In genomic region chr6:92821606-92822005, GRCm38 (mm10) we compare ENCODE assay signal across 23 mouse cellular contexts. TPM values are rescaled to one million over a fixed set of nuclear protein-coding genes. Genes with fewer than 3 reads are reported as not detected.
DNase-seq lines count a peak whose midpoint lies in the region; ATAC-seq and TF ChIP-seq lines count a peak whose summit lies in the region.
"Had no signal": no experiment of that assay in that cellular context is flagged by ENCODE, and none has a peak within 500 bp of the region (broad histone marks: within the 10 kb centered on the region; RNA-seq: fewer than 3 reads in every experiment).

No protein-coding gene starts in this region.

- no peak for DNase-seq in forebrain, embryonic 10.5 days (ENCODE audit: extremely low spot score, low spot score)
- DNase-seq in brain, embryonic 14.5 days (ENCODE audit: low read depth): peak; percentile 38
- DNase-seq in retina, embryonic 14.5 days (ENCODE audit: low spot score): peak; percentile 70
- no peak for DNase-seq in left cerebral cortex, postnatal 25 days (ENCODE audit: low spot score in 2 of 2)
- no peak for DNase-seq in left cerebral cortex, adult 8-10 months (ENCODE audit: low spot score in 2 of 2)
- DNase-seq: adrenal gland, postnatal 10 days; adrenal gland, postnatal 25 days; cerebellum, adult 11-12 months; cerebellum, adult 2 months; cerebellum, adult 9-10 months; cerebellum, postnatal 10 days; cerebellum, postnatal 25 days; forebrain, postnatal 0 days had no signal

- H3K27ac ChIP-seq in forebrain, embryonic 10.5 days: 0 out of 2 replicates have a peak overlapping the region, but pooled peaks have one; percentile 27
- no peak overlapping the region for H3K27ac ChIP-seq in forebrain, embryonic 13.5 days
- H3K27ac ChIP-seq in hindbrain, embryonic 12.5 days: no peak overlapping the region; the same call in 1 of the 2 replicates
- H3K27ac ChIP-seq in hindbrain, embryonic 16.5 days (ENCODE audit: low read depth, low read length): no peak overlapping the region
- H3K27ac ChIP-seq: embryonic facial prominence, embryonic 10.5 days; embryonic facial prominence, embryonic 12.5 days; forebrain, embryonic 12.5 days; forebrain, embryonic 15.5 days had no signal

- no peak for TF ChIP-seq CTCF in brain, embryonic 14.5 days (IDR thresholded peaks at IDR 0.05; ENCODE audit: borderline replicate concordance, extremely low read depth, insufficient read depth, insufficient read length)

- intact Hi-C loops in left cerebral cortex, postnatal 25 days (cut with DNase I): no loop called here

- WGBS in forebrain, embryonic 10.5 days: 37% methylated on average over 5 of the region's 5 CpGs
- 11% methylated on average over 5 of the region's 5 CpGs for WGBS in forebrain, embryonic 13.5 days
- WGBS in hindbrain, embryonic 12.5 days: 21% methylated on average over 5 of the region's 5 CpGs
- WGBS in hindbrain, embryonic 16.5 days: 11% methylated on average over 5 of the region's 5 CpGs

- no peak overlapping the region for H3K9ac ChIP-seq in forebrain, embryonic 13.5 days
- no peak overlapping the region for H3K9ac ChIP-seq in hindbrain, embryonic 12.5 days
- H3K9ac ChIP-seq in hindbrain, embryonic 16.5 days (ENCODE audit: low read depth, low read length): no peak overlapping the region
- H3K9ac ChIP-seq: embryonic facial prominence, embryonic 12.5 days; forebrain, embryonic 12.5 days; forebrain, embryonic 15.5 days; forebrain, postnatal 0 days had no signal

- H3K4me1 ChIP-seq in forebrain, embryonic 10.5 days: peaks cover 54% of the 10 kb centered on the region
- H3K4me1 ChIP-seq in forebrain, embryonic 13.5 days: peaks cover 15% of the 10 kb centered on the region
- peaks cover 14% of the 10 kb centered on the region; the same call in 1 of the 2 replicates for H3K4me1 ChIP-seq in hindbrain, embryonic 12.5 days
- H3K4me1 ChIP-seq in hindbrain, embryonic 16.5 days (ENCODE audit: control insufficient read depth, insufficient read depth, low read depth, low read length): peaks cover under 1% of the 10 kb centered on the region; the same call in 1 of the 2 replicates

- no peaks in the 10 kb centered on the region for H3K36me3 ChIP-seq in forebrain, embryonic 10.5 days (replicated peaks)
- H3K36me3 ChIP-seq in forebrain, embryonic 13.5 days (ENCODE audit: poor library complexity, severe bottlenecking): no peaks in the 10 kb centered on the region
- H3K36me3 ChIP-seq in hindbrain, embryonic 12.5 days: no peaks in the 10 kb centered on the region
- no peaks in the 10 kb centered on the region for H3K36me3 ChIP-seq in hindbrain, embryonic 16.5 days (ENCODE audit: control insufficient read depth, insufficient read depth, low read length)
- H3K36me3 ChIP-seq: embryonic facial prominence, embryonic 10.5 days; embryonic facial prominence, embryonic 12.5 days; forebrain, embryonic 12.5 days; forebrain, embryonic 15.5 days had no signal

- H3K27me3 ChIP-seq in forebrain, embryonic 10.5 days (ENCODE audit: poor library complexity, severe bottlenecking): peaks cover 41% of the 10 kb centered on the region
- peaks cover 6% of the 10 kb centered on the region for H3K27me3 ChIP-seq in forebrain, embryonic 13.5 days
- H3K27me3 ChIP-seq in hindbrain, embryonic 12.5 days: peaks cover 11% of the 10 kb centered on the region
- no peaks in the 10 kb centered on the region for H3K27me3 ChIP-seq in hindbrain, embryonic 16.5 days (replicated peaks; ENCODE audit: control insufficient read depth, insufficient read depth, low read length)
- H3K27me3 ChIP-seq: forebrain, embryonic 15.5 days had no signal

- H3K4me2 ChIP-seq in forebrain, embryonic 13.5 days: no peak overlapping the region
- H3K4me2 ChIP-seq in hindbrain, embryonic 12.5 days (replicated peaks): no peak overlapping the region
- H3K4me2 ChIP-seq in hindbrain, embryonic 16.5 days (ENCODE audit: low read length): no peak overlapping the region
- H3K4me2 ChIP-seq: embryonic facial prominence, embryonic 12.5 days; forebrain, embryonic 12.5 days; forebrain, embryonic 15.5 days had no signal

- no peaks in the 10 kb centered on the region for H3K9me3 ChIP-seq in forebrain, embryonic 10.5 days
- H3K9me3 ChIP-seq in forebrain, embryonic 13.5 days (replicated peaks): no peaks in the 10 kb centered on the region
- H3K9me3 ChIP-seq in hindbrain, embryonic 12.5 days (replicated peaks): no peaks in the 10 kb centered on the region
- no peaks in the 10 kb centered on the region for H3K9me3 ChIP-seq in hindbrain, embryonic 16.5 days (ENCODE audit: control insufficient read depth, low read length)
- H3K9me3 ChIP-seq: embryonic facial prominence, embryonic 10.5 days; embryonic facial prominence, embryonic 12.5 days; forebrain, embryonic 12.5 days; forebrain, embryonic 15.5 days had no signal

- no peak for ATAC-seq in forebrain, embryonic 13.5 days
- ATAC-seq in hindbrain, embryonic 12.5 days (ENCODE audit: low FRiP score): peak; percentile 48; the same call in 1 of the 2 replicates
- no peak for ATAC-seq in hindbrain, embryonic 16.5 days
- ATAC-seq: forebrain, embryonic 15.5 days; forebrain, postnatal 0 days had no signal

- no peak for TF ChIP-seq POLR2A in brain, embryonic 14.5 days (IDR thresholded peaks at IDR 0.05; ENCODE audit: borderline replicate concordance, extremely low read depth, insufficient read depth, insufficient read length, poor library complexity, severe bottlenecking)

- H3K4me3 ChIP-seq in forebrain, embryonic 10.5 days: no peak overlapping the region
- no peak overlapping the region for H3K4me3 ChIP-seq in forebrain, embryonic 13.5 days
- no peak overlapping the region for H3K4me3 ChIP-seq in hindbrain, embryonic 12.5 days
- H3K4me3 ChIP-seq in hindbrain, embryonic 16.5 days (ENCODE audit: low read length): no peak overlapping the region
- H3K4me3 ChIP-seq: embryonic facial prominence, embryonic 10.5 days; embryonic facial prominence, embryonic 12.5 days; forebrain, embryonic 12.5 days; forebrain, embryonic 15.5 days had no signal

RNA-seq across cellular contexts. Expression of gene A730049H05Rik, which starts 5.3 kb away (rescaled TPM):
- polyA plus RNA-seq in forebrain, embryonic 10.5 days (2016; fragmentation: Nextera tagmentation; extraction: Ambion mirVana): 0.99 and 2.3 TPM in 2 replicates
- 0.25 and 0.42 TPM in 2 replicates for polyA plus RNA-seq in forebrain, embryonic 13.5 days (2015; fragmentation: Nextera tagmentation; extraction: Ambion mirVana)
- polyA plus RNA-seq in hindbrain, embryonic 12.5 days (2016; fragmentation: Nextera tagmentation; extraction: Ambion mirVana): 0.18 and 0.40 TPM in 2 replicates
- polyA plus RNA-seq in hindbrain, embryonic 16.5 days (2015; fragmentation: Nextera tagmentation; extraction: Ambion mirVana): 0.54 and 0.97 TPM in 2 replicates
- polyA plus RNA-seq in brain, embryonic 14.5 days (2012; rRNA removed): 0.44 and 0.48 TPM in 2 replicates
- under 1 TPM in 1 of 2 experiments, not detected in 1; 0.16 TPM for total RNA-seq in left cerebral cortex, postnatal 25 days (2021)
- not detected for total RNA-seq in left cerebral cortex, adult 8-10 months (2022)
- total RNA-seq: MEL had no signal
- polyA plus RNA-seq: C2C12 had no signal

RNA-seq across cellular contexts. Expression of gene Gm15737, which starts 47.6 kb away (rescaled TPM):
- polyA plus RNA-seq in forebrain, embryonic 10.5 days (2016; fragmentation: Nextera tagmentation; extraction: Ambion mirVana): 0.04 TPM in 1 of 2 replicates, not detected in the other
- polyA plus RNA-seq in forebrain, embryonic 13.5 days (2015; fragmentation: Nextera tagmentation; extraction: Ambion mirVana): not detected in 2 replicates
- polyA plus RNA-seq in hindbrain, embryonic 12.5 days (2016; fragmentation: Nextera tagmentation; extraction: Ambion mirVana): 0.10 TPM in 1 of 2 replicates, not detected in the other
- not detected in 2 replicates for polyA plus RNA-seq in hindbrain, embryonic 16.5 days (2015; fragmentation: Nextera tagmentation; extraction: Ambion mirVana)
- not detected in 2 replicates for polyA plus RNA-seq in brain, embryonic 14.5 days (2012; rRNA removed)
- not detected for total RNA-seq in left cerebral cortex, postnatal 25 days (2021)
- under 1 TPM in 1 of 4 experiments, not detected in 3; 0.06 TPM for total RNA-seq in left cerebral cortex, adult 8-10 months (2022)
- total RNA-seq: adrenal gland, postnatal 10 days; adrenal gland, postnatal 25 days; forebrain, postnatal 0 days; MEL had no signal
- polyA plus RNA-seq: C2C12; cerebellum, adult 2 months; cortical plate, adult 2 months; embryonic facial prominence, embryonic 10.5 days; forebrain, embryonic 12.5 days; forebrain, embryonic 15.5 days; forebrain, postnatal 0 days had no signal

Comparison
In these comparisons a context has a peak if more than half of its experiments do, and no peak if none do; other contexts are left out.
1. DNase-seq: peak in brain, embryonic 14.5 days (single experiment) and retina, embryonic 14.5 days (single experiment); none in forebrain, embryonic 10.5 days (single experiment), left cerebral cortex, postnatal 25 days (0 of 2) and left cerebral cortex, adult 8-10 months (0 of 2).